Mouse (Mus musculus): ENCODE data around the gene E130311K13Rik. TPM values are rescaled to one million over a fixed set of nuclear protein-coding genes. Genes with fewer than 3 reads are reported as not detected.

Gene E130311K13Rik
- total RNA-seq (2015; ENCODE audit: low replicate concordance) (2.3 TPM in 1 of 2 replicates, not detected in the other), total RNA-seq (2017; ENCODE audit: low replicate concordance) (0.98 and 2.5 TPM in 2 replicates)

GRCm38 (mm10) chr3:63928878-63929859 is at the start of gene E130311K13Rik:
Gene E130311K13Rik (minus strand): TSS chr3:63929472.
- peak; percentile 96 for ATAC-seq (replicated peaks; ENCODE audit: low FRiP score, poor library complexity, severe bottlenecking)

GRCm38 (mm10) chr3:63977895-63978294 is 48.6 kb upstream of the E130311K13Rik start:
- ATAC-seq (replicated peaks; ENCODE audit: low FRiP score, poor library complexity, severe bottlenecking): no peak

DNA sequence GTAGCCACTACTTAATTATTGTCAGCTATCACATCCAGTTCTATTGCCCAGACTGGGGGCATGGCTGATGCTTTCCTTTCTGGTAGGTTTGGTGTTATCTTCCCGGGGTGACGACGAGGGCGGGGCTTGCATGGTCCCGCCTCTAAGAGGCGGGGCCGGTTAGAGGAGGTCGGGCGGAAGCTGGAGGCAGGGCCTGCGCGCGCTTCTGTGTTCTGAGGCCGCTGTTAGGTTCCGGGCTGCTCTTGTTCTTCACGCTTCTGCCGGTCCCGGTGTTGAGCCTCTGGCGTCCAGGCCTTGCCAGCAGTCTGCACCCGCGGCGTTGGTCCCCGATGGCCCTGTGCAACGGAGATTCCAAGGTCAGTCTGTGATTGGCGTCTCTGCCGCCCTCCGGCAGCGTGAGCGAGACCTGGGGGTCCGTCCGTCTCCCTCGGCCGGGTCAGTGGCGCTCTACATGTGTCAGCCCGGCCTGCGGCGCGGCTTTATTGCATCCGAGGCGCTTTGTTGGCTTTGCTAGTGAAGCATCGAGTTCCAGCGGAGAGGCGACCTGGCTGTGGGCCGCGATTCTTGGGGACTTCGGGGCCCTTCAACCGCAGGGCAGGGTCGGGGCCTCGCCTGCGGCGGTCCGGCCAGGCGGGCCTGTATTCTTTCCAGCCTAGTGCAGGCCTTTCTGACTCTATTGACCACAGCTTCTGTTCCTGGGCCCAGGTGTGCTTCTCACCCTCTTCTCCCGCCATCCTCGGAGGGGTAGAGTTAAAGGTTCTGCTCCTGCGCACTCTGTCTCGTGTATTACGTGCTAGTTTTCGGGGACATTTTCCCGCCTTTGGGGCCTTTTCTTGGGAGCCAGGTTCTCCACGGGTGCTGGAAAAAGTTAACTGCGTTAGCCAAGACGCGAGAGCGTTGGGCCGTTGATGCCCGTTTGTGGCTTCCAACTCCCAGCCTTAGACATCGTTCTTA is 47.0 kb upstream of the E130311K13Rik start, which contains the start of gene Gmps:
Gmps (plus strand) TSS at position 152 of the 954 bp plus-strand sequence.
- ATAC-seq (replicated peaks; ENCODE audit: low FRiP score, poor library complexity, severe bottlenecking): peak; percentile 99

- no peak for ATAC-seq (replicated peaks; ENCODE audit: low FRiP score, poor library complexity, severe bottlenecking)
Observed at GRCm38 (mm10) chr3:63965929-63966328, 36.7 kb upstream of the E130311K13Rik start.

DNA sequence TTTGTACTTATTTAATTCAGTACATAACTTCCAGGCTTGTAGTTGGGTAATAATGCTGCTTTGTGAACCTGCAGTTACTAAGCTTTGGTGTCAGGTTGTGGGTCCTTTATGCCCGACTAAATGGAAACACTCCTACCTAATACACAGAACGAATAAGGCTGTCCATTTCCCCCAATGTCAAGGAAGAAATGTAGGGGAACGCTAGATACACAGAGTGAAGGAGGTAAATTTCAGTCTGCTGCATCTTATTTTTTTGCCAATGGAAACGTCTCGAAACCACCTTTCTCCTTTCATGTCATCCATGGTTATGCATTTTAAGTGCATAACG is 35.6 kb upstream of the E130311K13Rik start:
- no peak for ATAC-seq (replicated peaks; ENCODE audit: low FRiP score, poor library complexity, severe bottlenecking)

- ATAC-seq (replicated peaks; ENCODE audit: low FRiP score, poor library complexity, severe bottlenecking): peak; percentile 97
Observed at GRCm38 (mm10) chr3:63964100-63964921, 35.0 kb upstream of the E130311K13Rik start, which contains the start of gene Slc33a1. Gene Slc33a1 (minus strand): TSS chr3:63964768.

- ATAC-seq (replicated peaks; ENCODE audit: low FRiP score, poor library complexity, severe bottlenecking): 0 out of 2 replicates have a peak, but pooled peaks have one; percentile 3
Observed at GRCm38 (mm10) chr3:63963421-63964099, 34.3 kb upstream of the E130311K13Rik start.

- no peak for ATAC-seq (replicated peaks; ENCODE audit: low FRiP score, poor library complexity, severe bottlenecking)
Observed at GRCm38 (mm10) chr3:63949837-63950236, 20.6 kb upstream of the E130311K13Rik start.

GRCm38 (mm10) chr3:63941204-63941850 is 12.1 kb upstream of the E130311K13Rik start:
- ATAC-seq (replicated peaks; ENCODE audit: low FRiP score, poor library complexity, severe bottlenecking): no peak

DNA sequence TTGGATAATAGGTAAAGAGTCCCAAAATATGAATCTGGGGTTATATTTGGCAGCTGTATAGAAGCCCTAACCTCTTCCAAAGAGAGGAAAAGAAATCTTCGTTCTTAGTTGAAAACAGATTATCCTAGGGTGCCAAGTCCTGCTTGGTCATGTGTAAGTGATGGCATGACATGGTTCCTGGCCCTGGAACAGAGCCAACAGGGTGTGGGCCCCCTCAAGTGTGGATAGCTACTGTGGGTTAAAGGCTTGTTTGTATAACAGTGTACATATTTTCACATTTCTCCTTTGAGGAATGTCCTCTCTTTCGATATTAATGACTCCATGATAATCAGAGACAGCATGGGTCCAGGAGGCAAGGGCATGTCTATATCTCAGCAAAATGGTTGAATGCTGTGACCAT is 9.7 kb upstream of the E130311K13Rik start:
- no peak for ATAC-seq (replicated peaks; ENCODE audit: low FRiP score, poor library complexity, severe bottlenecking)

DNA sequence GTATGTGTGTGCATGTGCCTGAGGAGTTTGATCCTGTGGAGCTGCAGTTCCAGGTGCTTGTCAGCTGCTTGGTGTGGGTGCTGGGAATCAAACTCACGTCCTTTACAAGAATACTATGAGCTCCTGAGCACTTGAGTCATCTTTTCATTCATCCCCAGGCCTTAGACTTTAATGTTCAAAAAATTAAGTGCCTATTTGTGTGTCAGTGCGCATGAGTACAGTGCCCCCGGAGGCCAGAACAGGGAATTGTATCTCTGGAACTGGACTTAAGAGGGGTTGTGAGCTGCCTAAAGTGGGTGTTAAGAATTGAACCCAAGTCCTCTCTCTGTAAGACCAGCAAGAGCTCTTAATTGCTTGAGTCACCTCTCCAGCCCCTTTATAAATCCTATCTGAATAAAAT is 9.6 kb downstream of the E130311K13Rik start:
- ATAC-seq (replicated peaks; ENCODE audit: low FRiP score, poor library complexity, severe bottlenecking): no peak

DNA sequence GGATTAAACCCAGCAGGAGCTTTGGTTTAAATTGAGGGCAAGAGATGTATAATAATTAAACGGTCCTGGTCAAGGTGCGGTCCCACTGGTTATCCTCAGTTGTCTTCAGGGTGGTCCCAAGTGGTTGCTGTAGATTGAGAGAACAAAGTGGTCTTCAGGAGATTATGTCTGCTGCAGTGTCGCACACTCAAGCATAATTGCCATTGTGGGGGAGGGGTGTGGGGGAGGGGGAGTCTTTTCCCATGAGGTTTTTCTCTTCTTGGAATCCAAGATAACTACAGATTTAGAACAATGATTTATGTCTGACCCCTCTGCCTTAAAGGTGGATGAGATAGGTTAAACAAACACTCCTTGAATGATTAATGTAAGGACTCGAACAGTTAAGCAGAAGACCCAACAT is 19.0 kb downstream of the E130311K13Rik start:
- ATAC-seq (replicated peaks; ENCODE audit: low FRiP score, poor library complexity, severe bottlenecking): no peak

GRCm38 (mm10) chr3:63905241-63905640 is 24.0 kb downstream of the E130311K13Rik start:
- ATAC-seq (replicated peaks; ENCODE audit: low FRiP score, poor library complexity, severe bottlenecking): no peak

GRCm38 (mm10) chr3:63904157-63904556 is 25.1 kb downstream of the E130311K13Rik start:
- no peak for ATAC-seq (replicated peaks; ENCODE audit: low FRiP score, poor library complexity, severe bottlenecking)

GRCm38 (mm10) chr3:63900021-63900571 is 29.2 kb downstream of the E130311K13Rik start:
- ATAC-seq (replicated peaks; ENCODE audit: low FRiP score, poor library complexity, severe bottlenecking): no peak

DNA sequence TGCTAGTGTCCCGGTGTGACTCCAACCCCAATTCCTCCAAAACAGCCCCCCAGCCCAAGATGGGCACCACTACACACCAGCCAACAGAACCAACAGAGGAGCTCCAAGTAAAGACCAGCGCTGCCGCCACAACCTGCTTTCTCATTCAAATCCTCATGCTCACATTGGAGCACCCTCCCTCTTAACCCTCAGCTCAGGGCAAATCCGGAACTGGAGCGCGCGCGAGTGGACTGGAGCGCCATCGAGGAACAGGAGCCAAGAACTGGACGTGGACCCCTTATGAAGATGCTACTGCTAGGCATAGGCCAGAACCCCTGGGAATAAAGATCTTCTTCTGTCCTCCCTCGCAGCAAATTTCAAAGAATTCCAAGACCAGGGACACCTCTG is 30.0 kb downstream of the E130311K13Rik start, which contains the start of gene Plch1:
Plch1 (minus strand) TSS at position 164 of the 387 bp plus-strand sequence.
- ATAC-seq (replicated peaks; ENCODE audit: low FRiP score, poor library complexity, severe bottlenecking): no peak

- ATAC-seq (replicated peaks; ENCODE audit: low FRiP score, poor library complexity, severe bottlenecking): no peak
Observed at GRCm38 (mm10) chr3:63898581-63899308, 30.5 kb downstream of the E130311K13Rik start.
